Mouse (Mus musculus) splenic B cell, adult 2 months (primary cell): Measurements from ENCODE around the gene Pnldc1.

Experiments
- DNase-seq: peaks from one replicate; pipeline ENCODE4 v3.0.0-alpha.2; 2011; ENCODE audit warnings: low read depth, low spot score
- H3K27me3 ChIP-seq: 2 replicates; pipeline ENCODE4 v1.6.1; 2012; ENCODE audit warnings: mild to moderate bottlenecking, low read length, moderate library complexity, mixed read lengths; ENCODE audit not compliant: control insufficient read depth, poor library complexity, insufficient read depth, severe bottlenecking
- H3K36me3 ChIP-seq: 2 replicates; pipeline ENCODE4 v1.6.1; 2012; ENCODE audit warnings: mild to moderate bottlenecking, low read length, moderate library complexity, mixed read lengths; ENCODE audit not compliant: control insufficient read depth, poor library complexity, insufficient read depth, severe bottlenecking

Gene Pnldc1

DNA sequence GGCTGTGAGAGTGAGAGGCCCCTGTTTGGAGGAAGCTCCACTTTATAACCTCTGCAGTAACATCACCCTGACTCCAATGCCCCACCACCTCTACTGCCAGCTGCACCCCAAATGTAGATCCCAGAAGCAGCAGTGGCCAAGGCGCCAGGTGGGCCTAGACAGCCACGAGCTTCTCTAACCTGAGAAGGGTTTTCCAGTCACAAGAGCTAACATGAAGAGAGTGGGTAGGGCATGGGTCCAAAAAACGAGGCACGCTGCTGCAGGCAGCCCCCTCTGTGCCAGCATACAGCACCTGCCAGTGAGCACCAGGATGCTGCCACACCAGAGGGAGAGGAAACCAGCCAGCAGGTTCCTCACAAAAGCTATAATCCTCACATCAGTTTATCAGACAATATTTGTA lies 19.0 kb downstream of the Pnldc1 start:
- no peak for DNase-seq

DNA sequence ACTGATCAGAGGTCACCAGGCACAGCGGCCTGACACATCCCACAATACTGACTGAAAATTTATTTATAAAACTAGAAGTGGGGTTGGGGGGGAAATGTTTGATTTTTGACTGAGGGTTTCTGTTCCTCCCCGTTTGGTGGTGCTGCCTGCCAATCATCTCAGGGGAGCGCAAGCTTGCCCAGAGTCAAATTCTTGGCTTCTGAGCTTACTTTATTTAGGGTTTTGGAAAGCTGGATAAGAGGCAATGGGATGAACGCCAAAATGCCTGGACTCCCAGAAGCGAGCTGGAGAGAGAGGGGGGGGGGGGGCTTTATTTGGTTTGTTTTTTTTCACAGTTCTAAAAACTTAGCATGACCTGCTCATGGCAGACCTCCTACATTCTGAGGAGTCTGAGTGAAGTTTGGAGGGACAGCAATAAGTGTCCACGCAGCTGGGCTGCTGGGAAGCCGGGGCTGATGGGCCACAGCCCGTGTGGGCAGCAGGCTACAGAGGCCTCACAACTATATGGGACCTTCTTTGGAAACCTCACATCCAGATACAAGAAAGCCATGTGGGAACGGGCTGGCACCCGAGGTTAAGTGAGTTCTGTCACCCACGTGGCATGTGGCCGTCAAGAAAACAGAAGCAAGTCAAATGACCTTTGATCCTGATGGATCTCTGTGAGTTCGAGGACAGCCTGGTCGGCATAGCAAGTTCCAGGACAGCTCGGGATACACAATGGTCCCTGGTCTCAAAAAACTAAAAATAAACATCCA lies 22.8 kb downstream of the Pnldc1 start:
- Histone ChIP-seq H3K27me3 (no peaks in the 10 kb centered on the region), H3K36me3 (no peaks in the 10 kb centered on the region)
- no peak for DNase-seq

More for the DNA sequence above, 19.0 kb downstream of the Pnldc1 start:
- H3K36me3 ChIP-seq = no peaks in the 10 kb centered on the region
- H3K27me3 ChIP-seq = no peaks in the 10 kb centered on the region

- no peaks in the 10 kb centered on the region for H3K27me3 ChIP-seq
- no peaks in the 10 kb centered on the region for H3K36me3 ChIP-seq
- DNase-seq = peak; percentile 42
Observed at GRCm38 (mm10) chr17:12886620-12887019, 23.4 kb downstream of the Pnldc1 start.

GRCm38 (mm10) chr17:12881216-12881615 lies 28.8 kb downstream of the Pnldc1 start:
- no peaks in the 10 kb centered on the region for H3K36me3 ChIP-seq
- H3K27me3 ChIP-seq = no peaks in the 10 kb centered on the region
- no peak for DNase-seq

DNA sequence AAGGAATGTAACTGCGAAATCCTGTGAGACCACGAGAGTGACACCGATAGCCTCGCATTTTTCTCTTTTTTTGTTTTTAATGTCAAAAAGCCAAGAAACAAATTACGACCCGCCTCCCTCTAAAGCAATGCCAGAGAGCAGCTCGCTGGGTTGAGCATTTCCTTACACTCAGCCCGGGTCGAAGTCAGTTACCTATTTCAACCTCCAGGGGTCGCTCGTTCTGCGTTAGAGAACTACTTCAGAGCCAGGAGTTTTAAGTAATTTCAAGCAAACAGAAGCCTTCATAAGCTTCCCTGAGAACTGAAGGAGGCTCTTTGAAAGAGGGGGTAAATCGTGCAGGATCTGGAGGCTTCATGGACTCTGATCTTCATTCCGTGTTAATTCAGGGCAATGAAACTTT lies 29.9 kb downstream of the Pnldc1 start:
- Histone ChIP-seq H3K27me3 (no peaks in the 10 kb centered on the region), H3K36me3 (no peaks in the 10 kb centered on the region)
- peak; percentile 84 for DNase-seq

GRCm38 (mm10) chr17:12875734-12876133 lies 34.3 kb downstream of the Pnldc1 start, which contains the start of gene Mrgprh:
Gene Mrgprh (plus strand): TSS chr17:12876034.
- Histone ChIP-seq H3K36me3 (no peaks in the 10 kb centered on the region), H3K27me3 (no peaks in the 10 kb centered on the region)
- DNase-seq = no peak

- no peaks in the 10 kb centered on the region for H3K27me3 ChIP-seq
- no peaks in the 10 kb centered on the region for H3K36me3 ChIP-seq
- DNase-seq = no peak
Observed at GRCm38 (mm10) chr17:12872275-12873028, 37.6 kb downstream of the Pnldc1 start.

DNA sequence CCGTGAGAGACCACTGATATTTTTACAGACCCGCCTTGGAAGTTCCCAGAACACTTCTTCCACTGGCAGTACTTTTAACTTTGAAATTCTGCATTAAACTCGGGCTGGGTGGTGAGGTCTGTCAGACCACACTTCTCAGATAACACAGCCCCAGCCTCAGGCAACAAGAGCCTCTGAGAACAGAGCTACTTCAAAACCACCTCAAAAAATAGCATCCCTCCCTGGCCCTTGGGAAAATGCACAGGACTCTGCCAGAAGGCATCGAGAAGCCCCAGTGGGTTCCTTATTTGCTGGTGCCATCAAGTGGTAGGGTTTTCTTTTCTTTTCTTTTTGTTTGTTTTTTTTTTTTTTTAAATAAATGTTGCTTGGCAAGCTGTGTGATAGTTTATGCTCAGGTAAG lies 41.4 kb downstream of the Pnldc1 start:
- no peak for DNase-seq
- Histone ChIP-seq H3K27me3 (no peaks in the 10 kb centered on the region), H3K36me3 (no peaks in the 10 kb centered on the region)

DNA sequence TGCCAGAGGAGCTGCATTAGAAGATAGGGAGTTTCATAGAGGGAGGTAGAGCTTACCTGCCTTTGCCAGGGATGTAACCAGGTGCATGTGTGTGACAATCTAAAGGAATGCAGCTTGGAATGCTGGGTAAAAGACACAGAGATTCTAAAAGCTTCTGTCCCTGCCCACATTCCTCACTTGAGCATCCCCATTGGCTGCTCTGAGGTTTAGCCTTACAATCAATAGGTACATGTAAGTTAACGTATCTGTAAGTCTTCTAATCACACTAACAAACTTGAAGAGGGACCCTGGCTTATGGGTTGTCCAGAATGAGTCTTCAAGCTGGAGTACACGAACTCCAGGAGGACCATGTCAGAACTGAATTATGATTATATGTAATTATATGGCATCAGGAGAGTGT lies 42.0 kb downstream of the Pnldc1 start, which contains the start of gene Mas1:
Mas1 (minus strand) TSS at position 101 of the 400 bp plus-strand sequence.
- no peak for DNase-seq

DNA sequence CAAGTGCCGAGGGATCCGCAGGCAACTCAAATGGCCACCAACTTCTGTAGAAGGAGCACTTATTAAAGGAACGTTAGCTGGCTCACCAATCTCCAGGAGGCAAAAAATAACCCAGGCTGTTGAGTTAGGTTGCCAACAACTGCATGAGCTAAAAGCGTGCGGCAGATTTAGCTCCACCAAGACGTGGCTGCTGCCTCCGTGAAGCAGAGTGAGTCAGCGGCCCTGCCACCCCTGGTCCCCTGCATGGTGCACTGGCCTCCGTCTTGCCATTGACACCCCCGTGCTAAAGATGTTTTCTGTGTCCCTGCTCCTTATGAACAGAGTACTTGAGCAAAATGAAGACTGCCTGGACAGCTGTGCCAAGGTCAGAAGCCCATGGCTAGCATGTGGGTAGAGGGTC lies 43.2 kb downstream of the Pnldc1 start:
- no peak for DNase-seq
- Histone ChIP-seq H3K27me3 (no peaks in the 10 kb centered on the region), H3K36me3 (no peaks in the 10 kb centered on the region)

More for the DNA sequence above, 42.0 kb downstream of the Pnldc1 start, which contains the start of gene Mas1:
- Histone ChIP-seq H3K27me3 (no peaks in the 10 kb centered on the region), H3K36me3 (no peaks in the 10 kb centered on the region)

- DNase-seq = no peak
- Histone ChIP-seq H3K27me3 (no peaks in the 10 kb centered on the region), H3K36me3 (no peaks in the 10 kb centered on the region)
Observed at GRCm38 (mm10) chr17:12865407-12865806, 44.6 kb downstream of the Pnldc1 start.

DNA sequence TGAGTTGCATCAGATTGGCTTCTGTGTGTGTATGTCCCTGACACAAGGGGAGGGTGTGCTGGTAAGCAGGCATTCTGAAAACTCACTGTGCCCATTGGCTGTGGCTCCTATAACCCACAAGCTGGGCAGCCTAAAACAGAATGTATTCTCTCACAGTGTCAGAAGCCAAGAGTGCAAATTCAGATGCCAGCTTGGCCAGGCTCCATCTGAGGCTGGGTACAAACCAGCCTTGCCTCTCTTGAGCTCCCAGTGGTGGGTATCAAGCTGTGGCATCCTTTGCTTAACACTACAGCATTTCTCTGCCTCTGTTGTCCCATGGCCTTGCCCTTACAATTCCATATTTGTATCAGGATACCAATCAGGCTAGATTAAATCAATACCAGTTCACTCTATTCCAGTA lies 45.9 kb downstream of the Pnldc1 start:
- no peaks in the 10 kb centered on the region for H3K36me3 ChIP-seq
- DNase-seq = no peak
- no peaks in the 10 kb centered on the region for H3K27me3 ChIP-seq

DNA sequence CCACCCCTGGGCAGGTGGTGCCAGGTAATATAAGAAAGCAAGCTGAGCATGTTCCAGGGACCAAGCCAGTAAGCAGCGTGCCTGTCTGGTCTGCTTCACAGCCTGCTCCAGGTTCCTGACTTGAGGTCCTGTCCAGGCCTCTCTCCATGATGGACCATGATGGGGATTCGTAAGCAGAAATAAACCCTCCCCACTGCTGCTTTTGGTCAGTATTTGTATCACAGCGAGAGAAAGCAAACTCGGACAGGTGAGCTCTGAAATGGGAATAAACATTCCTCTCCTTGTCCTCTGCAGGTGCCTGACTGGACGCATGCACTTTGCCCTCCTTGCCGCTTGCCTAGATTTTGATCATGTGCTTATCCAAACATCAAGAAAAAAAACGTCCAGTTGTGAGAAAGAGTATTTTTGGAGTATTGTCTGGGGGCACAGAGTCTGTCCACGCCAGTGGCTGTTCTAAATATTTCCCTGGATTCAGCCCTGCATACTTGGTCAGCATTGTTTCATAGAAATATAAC lies 51.0 kb downstream of the Pnldc1 start:
- DNase-seq = no peak

GRCm38 (mm10) chr17:12858072-12858471 lies 52.0 kb downstream of the Pnldc1 start:
- peak; percentile 44 for DNase-seq
- Histone ChIP-seq H3K27me3 (no peaks in the 10 kb centered on the region), H3K36me3 (no peaks in the 10 kb centered on the region)

More for the DNA sequence above, 51.0 kb downstream of the Pnldc1 start:
- H3K36me3 ChIP-seq = no peaks in the 10 kb centered on the region
- no peaks in the 10 kb centered on the region for H3K27me3 ChIP-seq

- no peak for DNase-seq
- H3K27me3 ChIP-seq = no peaks in the 10 kb centered on the region
- H3K36me3 ChIP-seq = no peaks in the 10 kb centered on the region
Observed at GRCm38 (mm10) chr17:12857395-12857794, 52.6 kb downstream of the Pnldc1 start.
